Mouse (Mus musculus): Measurements from ENCODE around the gene Tfrc.
A peak's percentile ranks its signal among the peaks of the same experiment; 100 is the strongest.
"Not testable (repeated sequence)": the region's sequence is repeated elsewhere in the genome, so short reads cannot be mapped to it uniquely, and the experiment has no call there.

The Tfrc gene

DNA sequence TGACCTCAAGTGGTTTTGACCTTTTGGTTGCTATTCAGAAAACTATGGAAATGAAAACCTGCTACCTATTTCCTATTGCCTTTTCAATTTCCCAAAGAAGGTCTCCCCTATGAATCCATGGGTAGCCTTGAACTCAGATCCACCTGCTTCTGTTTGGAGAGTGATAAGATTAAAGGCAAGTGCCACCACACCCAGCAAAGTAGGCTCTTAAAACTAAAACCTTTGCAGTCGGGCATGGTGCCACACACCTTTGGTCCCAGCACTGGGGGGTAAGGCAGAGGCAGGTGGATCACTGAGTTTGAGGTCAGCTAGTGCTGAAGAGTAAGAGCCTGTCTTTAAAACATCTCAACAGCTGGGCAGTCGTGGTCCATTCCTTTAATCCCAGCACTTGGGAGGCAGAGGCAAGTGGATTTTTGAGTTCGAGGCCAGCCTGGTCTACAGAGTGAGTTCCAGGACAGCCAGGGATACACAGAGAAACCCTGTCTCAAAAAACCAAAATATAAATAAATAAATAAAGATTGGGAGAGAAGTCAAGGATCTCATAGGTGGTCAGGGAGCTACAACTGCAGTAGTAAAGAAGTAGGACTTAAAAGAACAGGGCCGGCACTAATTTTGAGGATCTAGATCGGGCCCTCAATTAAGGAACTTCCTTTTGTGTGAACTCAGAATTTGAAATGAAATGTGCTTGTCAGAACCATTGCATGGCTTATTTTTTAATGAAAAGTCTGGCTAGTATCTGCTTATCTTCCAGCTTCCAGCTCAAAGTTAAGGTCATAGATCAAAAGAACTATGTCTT lies 1.9 kb downstream of the Tfrc start:
- peak; percentile 13 for DNase-seq (ENCODE audit: low read depth, low spot score)

DNA sequence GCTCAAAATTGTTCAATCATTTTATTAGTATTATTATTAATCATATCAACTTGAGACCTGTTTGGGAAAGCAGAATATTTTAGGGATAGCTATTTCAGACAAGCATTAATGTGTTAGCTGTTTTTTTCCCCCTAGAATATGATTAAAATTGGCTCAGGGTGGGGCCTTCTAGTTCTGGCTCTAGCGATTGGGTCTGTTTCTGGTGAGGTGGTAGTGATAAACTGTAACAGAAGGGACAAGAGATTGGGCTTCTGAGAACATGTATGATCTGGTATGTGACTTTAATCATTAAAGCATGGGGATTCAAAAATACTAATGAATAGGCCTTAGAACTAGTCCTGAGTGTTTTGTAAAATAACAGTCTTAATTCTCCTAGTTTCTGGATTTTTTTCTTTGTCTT lies 3.3 kb downstream of the Tfrc start:
- DNase-seq (ENCODE audit: low read depth, low spot score): no peak

DNA sequence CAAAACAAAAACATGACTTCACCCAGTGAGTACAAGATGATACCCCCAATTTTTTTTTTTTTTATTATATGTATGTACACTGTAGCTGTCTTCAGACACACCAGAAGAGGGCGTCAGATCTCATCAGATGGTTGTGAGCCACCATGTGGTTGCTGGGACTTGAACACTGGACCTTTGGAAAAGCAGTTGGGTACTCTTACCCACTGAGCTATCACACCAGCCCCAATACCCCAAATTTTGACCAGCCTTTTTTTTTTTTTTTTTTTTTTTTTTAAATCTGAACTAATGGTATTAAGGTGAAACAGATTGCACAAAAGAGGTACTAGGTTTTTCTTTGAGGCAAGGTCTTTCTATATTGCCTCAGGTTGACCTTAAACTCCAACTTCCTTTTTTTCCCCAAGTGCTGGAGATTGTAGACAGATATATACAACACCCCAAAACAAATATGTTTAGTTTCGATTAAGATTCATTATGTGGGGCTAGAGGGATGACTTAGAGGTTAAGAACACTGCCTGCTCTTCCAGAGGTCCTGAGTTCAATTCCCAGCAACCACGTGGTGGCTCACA lies 4.6 kb downstream of the Tfrc start:
- no peak for DNase-seq (ENCODE audit: low read depth, low spot score)

DNA sequence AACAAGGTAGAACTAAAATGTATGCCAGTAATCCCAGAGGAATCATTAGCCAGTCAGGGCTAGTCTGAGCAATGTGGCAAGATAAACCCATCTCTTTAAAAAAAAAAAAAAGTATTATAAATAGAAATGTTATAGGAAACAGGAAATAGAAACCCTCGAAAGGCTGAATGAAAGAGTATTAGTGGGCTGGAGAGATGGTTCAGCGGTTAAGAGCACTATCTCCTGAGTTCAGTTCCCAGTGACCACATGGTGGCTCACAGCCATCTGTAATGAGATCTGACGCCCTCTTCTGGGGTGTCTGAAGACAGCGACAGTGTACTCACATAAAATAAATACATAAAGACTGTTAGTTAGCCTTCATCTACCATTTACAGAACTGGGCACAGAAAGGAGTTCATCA lies 5.3 kb downstream of the Tfrc start:
- DNase-seq (ENCODE audit: low read depth, low spot score): peak; percentile 54

DNA sequence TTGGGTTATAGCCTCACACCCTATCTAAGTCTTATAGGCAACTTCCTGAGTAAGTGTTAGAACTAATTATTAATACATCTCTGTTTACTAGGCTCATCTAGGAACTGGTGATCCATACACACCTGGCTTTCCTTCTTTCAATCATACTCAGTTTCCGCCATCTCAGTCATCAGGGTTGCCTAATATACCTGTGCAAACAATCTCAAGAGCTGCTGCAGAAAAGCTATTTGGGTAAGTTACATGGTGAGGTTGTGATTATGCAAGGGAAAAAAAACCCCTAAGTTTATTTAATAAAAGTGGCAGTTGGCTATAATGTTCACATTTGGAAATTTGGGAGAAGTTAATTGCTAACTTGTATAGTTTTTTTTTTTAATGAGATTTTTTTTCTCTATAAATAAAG lies 10.2 kb downstream of the Tfrc start:
- no peak for DNase-seq (ENCODE audit: low read depth, low spot score)

DNA sequence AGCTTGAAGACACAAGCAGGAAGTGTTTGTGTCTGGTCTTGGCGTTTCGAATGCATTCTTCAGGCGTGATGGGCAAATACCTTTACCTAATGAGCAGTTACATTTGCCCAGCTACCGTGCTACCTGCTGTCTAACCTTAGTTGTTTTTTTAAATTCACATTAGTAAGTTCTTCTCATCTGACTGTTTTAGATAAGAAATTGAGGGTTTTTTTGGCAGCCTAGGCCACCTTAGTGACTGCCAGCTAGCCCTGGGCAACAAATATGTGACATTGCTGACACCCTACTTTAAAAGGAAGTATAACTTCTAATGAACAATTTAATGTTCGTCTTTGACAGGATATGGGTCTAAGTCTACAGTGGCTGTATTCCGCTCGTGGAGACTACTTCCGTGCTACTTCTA lies 19.4 kb downstream of the Tfrc start:
- DNase-seq (ENCODE audit: low read depth, low spot score): no peak

DNA sequence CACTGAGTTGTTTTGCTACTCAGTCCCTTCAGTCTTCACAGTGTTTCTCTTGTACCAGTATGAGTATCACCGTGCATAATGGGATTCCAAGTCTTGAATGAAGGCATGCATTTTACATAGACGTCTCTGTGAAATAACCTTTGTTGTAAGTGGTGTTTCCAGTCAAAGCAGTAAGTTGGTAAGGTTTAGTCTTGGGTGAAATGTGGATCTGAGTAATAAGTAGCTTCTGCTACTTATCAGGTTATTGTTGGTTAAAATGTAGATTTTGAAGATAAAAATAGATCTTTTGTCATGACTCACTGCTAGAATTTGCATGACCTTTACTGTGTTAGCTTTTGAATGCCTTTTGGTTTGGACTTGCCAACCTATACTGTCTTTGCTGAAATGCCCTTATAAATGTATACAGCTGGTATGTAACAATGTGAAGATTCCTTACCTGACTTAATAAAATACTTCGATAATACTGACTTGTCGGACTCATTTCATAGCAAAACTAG lies 23.7 kb downstream of the Tfrc start:
- DNase-seq (ENCODE audit: low read depth, low spot score): no peak

DNA sequence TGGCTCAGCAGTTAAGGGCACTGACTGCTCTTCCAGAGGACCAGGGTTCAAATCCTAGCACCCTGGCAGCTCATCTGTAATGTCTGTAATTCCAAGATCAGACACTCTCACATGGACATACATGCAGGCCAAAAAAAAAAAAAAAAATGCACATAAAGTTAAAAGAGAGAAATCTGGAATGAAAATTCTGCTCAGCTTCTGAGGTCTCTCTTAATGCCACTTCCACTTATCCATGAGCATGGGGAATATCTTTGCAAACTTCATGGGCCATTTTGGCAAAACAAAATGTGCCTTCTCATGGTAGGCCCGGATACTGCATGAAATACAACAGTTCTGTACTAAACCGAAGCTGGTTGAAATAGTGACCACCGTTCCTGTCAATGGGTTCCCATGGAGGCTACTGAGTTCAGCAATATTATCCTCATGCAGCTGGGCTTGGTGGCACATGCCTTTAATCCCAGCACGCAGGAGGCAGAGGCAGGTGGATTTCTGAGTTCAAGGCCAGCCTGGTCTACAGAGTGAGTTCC lies 24.8 kb downstream of the Tfrc start:
- DNase-seq (ENCODE audit: low read depth, low spot score): no peak

DNA sequence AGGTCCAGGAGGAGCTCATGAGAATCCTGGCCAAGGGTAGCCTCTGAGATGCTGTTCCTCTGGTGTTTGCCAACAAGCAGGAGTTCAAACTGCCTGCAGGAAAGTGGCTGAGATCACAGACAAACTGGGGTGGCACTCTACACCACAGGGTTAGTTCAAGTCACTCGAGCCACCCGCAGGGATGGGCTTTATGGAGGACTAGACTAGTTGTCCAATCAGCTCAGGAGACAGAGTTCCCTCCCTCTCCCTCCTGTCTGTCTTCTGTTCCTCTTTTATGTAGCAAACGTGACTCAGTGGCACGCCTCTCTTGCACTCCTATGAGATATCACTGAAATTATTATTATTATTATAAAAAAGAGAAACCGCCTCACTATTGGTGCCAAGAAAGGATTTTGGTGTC lies 25.5 kb downstream of the Tfrc start:
- no peak for DNase-seq (ENCODE audit: low read depth, low spot score)

DNA sequence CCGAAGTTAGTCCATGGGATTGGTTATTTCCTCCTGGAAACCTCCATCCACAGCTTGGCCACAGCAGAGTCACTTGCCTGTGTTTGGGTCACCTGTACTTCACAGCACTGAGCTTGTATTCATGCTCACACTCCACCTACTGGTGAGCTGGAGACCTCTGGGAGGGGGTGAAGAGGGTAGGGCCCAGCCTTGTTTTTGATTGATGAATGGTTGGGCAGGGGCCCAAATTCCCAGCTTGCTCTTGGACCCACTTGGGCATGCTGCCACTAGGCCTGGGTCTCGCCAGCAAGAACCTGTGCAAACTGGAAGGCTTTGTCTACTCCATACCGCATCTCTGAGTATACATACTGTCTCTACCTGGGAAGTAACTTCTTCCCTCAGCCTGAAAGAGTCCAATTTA lies 26.6 kb downstream of the Tfrc start:
- no peak for DNase-seq (ENCODE audit: low read depth, low spot score)

DNA sequence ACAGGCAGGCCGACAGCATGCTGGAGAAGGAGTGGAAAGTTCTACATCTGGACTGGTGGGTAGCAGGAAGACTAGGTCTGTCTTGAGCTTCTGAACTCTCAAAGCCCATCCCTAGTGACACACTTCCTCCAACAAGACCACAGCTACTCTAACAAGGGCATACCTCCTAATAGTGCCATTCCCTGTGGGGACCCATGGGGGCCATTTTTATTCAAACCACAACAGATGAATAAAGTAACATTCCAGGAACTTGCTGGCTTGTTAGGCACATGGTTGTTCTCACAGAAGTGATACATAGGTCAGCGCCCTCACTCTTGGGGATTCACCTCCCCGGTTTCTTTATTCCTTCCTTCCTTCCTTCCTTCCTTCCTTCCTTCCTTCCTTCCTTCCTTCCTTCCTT lies 27.6 kb downstream of the Tfrc start:
- no peak for DNase-seq (ENCODE audit: low read depth, low spot score)

DNA sequence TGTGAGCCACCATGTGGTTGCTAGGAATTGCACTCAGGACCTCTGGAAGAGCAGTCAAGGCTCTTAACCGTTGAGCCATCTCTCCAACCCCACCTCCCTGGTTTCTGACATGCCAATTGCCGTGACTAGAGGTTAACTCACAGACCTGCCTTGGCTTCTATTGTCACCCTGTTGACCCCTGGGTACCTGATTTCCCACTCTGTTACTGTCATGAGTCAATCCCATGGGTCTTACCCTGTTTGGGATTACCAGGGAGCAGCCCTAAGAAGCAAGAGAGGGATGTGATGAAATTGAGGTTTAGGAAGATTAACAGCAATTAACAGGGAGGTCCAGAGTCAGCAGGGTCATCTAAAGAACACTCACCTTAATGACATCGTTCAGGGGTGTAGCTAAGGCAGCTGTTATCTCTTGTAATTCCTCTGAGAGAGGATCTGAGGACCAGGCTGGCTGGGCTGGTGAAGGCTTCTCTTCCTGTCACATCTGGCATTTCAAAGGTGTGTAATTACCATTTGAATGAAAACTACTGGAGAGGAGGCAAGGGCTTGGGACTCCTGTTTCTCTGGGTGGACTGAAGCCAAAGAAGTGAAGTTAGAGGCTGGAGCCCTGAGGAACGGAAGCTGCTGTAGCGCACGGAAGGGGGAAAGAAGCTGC lies 28.3 kb downstream of the Tfrc start:
- DNase-seq (ENCODE audit: low read depth, low spot score): no peak

DNA sequence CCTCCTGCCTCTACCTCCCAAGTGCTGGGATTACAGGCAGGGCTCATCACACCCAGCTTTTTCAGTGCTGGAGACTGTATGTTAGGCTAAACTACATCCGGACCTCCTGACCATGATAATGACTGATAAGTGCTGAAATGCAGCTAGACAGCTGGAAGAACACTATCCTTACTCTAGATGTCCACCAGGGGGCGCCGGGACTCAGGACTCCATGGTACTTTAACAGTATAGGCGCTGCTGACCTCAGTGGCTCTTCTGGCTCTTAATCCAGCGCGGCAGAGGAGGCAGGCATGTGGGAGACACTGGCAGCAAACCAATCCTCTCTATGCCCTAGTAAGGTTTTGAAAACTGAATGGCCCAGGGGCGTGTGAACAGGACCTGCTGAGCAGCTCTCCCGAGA lies 29.8 kb downstream of the Tfrc start:
- peak; percentile 79 for DNase-seq (ENCODE audit: low read depth, low spot score)

DNA sequence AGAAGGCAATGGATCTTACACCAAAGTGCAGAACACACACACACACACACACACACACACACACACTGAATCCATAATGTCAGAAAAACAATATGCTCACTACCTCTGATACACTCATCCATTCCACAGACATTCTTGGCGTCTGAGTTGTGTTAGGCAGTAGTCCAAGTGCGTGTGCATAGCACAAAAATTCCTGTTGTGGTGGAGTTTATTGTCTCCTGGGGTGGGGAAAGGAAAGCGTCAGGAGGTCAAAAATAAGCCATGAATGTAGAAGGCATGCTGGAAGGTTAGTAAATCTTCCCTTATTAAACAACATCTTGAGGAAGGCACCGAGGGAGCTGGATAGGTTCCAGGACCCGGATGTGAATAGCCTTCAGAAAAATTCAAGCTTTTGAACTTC lies 31.4 kb downstream of the Tfrc start:
- DNase-seq (ENCODE audit: low read depth, low spot score): no peak

DNA sequence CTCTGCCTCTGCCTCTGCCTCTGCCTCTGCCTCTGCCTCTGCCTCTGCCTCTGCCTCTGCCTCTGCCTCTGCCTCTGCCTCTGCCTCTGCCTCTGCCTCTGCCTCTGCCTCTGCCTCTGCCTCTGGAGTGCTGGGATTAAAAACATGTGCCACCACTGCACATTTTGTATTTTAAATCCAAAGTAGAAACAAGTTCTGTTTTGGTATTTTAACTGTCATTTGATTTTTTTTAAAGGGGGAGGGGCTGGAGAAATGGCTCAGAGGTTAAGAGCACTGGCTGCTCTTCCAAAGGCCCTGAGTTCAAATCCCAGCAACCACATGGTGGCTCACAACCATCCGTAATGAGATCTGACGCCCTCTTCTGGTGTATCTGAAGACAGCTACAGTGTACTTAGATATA lies 32.0 kb downstream of the Tfrc start:
- DNase-seq (ENCODE audit: low read depth, low spot score): not testable (repeated sequence)

DNA sequence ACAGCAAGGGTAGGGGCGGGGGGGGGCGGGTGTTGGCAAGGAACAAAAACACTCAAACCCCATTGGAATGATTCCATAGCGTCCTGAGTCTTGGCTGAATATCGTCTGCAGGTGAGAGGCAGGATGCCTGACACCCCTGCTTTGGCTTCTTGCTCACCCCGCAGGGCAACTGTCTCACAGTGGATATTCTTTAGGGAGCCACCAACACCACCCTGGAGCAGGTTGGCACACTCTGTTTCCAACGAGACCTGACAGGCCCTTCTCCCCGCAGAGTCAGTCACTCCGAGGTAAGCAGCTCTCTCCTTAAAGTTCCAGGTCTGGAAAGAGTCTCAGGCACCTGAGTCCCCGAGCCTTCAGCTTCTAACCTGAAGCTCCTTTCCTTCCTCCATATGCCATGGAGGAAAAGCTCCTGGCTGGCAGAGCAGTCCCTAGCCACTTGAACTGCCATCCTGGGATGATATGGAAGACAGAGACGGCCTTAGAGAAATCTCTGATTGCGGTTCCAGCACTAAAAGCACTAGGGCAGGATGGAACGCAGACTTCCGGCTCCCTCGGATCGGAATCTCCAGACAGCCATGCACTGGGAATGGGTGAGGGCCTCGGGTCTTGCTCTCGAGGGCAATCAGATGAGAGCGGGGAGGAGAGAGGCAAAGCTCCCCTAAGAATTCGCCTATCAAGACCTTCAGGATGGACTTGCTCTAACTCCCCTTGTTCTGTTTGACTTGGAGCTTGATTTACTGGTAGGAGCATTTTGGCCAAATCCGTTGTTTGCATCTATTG lies 32.9 kb downstream of the Tfrc start:
- DNase-seq (ENCODE audit: low read depth, low spot score): no peak

DNA sequence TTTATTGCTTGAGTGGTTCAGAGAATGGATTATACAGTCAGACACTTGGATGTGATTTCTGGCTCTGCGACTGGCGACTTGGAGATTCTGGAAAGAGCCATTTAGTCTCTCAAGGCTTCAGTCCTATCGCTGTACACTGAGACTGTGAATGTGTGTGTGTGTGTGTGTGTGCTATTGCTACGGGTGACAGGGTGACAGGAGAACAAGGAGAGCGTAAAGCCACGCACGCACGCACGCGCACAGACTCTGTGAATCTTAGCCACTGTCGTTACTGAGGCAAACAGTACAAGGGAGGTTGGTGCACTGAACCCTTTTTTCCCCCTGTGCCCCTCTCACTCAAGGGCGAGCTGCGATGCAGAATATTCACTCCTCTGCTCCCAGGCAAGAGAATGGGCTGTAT lies 33.6 kb downstream of the Tfrc start:
- no peak for DNase-seq (ENCODE audit: low read depth, low spot score)

DNA sequence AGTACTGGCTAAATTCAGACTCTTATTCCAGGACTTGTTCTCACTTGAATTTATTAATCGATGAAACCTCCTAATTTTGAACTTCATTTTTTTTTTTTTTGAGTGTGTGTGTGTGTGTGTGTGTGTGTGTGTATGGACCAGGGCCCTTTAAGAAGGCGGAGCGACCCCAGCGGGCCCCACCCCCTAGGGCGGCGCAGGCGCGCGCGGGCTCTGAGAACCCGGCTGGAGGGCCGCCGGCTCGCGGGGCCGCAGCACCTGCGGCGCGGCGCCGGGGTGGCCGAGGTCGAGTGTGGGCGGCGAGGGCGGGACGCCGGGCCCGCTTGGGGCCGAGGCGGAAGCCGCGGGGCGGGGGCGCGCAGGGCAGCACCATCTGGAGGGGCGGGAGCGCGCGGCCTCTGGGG lies 34.9 kb downstream of the Tfrc start, which contains the start of gene Tnk2:
Gene Tnk2, plus strand, starts transcription at position 214 of the 401 bp plus-strand sequence.
- peak; percentile 90 for DNase-seq (ENCODE audit: low read depth, low spot score)

DNA sequence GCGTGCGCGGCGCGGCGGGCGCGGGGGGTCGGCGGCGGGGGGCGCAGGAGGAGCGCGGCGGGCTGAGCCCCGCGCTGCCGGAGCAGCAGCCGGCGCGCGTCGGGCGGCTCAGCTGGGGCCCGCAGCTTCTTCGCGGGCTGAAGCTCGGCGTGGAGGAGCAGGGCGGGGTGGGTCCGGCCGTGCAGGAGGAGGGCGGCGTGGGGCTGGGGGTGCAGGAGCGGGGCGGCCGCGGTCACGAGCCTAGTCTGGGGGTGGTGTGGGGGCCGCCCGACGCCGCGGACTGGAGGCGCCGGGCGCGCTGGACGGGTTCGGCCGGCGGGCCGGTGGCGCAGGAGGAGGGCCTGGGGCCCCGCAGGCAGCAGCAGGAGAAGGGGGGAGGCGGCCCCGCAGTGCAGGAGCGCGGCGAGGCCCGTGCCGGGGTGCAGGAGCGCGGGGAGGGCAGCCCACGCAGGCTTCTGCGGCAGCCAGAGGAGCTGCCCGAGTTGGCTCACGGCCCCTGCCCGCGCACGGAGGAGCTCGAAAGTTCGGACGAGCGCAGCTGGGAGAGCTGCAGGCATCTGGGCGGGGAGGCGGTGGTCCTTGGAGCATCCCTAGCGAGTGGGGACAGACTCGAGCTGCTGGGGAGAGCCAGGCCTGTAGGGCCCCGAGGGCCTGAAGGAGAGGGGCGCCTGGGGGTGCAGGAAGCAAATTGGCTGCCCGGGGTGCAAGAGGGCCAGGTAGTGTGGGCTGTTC lies 35.5 kb downstream of the Tfrc start:
- DNase-seq (ENCODE audit: low read depth, low spot score): peak; percentile 62

DNA sequence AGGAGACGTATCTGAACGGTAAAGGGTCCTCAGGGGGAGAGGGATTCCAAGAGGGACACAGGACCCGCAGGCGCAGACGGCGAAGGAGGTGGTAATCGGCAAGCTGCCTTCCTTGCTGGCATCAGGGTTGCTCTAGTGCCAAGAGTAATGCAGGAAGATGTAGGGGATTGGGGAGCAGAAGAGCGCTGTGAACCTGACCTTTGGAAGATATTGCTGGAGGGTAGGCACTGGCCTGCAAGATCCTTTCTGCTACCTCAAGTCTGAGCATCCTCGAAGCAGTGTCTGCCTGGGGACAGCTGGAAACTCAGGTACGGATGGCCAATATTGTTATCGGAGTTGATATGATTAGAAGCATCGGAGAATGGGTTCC lies 36.1 kb downstream of the Tfrc start:
- DNase-seq (ENCODE audit: low read depth, low spot score): peak; percentile 27

DNA sequence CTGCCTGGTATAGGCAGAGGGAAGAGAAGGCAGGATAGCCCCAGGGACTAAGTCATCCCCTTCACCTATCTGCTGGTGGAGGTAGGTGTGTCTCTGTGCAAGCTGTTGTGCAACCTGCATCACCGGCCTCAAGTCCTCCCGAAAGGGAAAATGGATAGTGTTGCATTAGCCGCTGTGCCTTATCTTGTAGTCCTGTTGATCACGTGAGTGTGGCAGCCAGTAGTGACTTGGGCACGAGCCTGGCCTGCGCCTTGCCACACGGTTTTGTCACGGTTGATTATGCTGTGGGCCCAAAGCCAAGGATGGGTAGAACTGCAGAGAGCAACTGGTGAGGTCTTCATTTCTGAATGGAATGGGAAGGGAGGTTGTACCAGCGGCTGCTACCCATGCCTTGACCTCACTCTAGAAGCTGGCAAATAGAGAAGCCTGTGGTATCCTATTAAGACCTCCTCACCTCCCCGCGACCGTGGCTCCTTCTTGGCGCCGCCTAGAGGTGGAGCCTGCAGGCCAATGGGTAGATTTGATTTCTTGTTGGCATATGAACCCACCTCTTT lies 36.7 kb downstream of the Tfrc start:
- DNase-seq (ENCODE audit: low read depth, low spot score): peak; percentile 70

Data from CD4-positive helper T cell, adult 2 months (primary cell).